Mouse (Mus musculus): ENCODE results near the gene Gfra4. TPM values are rescaled to one million over a fixed set of nuclear protein-coding genes. Genes with fewer than 3 reads are reported as not detected.
"Not testable (repeated sequence)": the region's sequence is repeated elsewhere in the genome, so short reads cannot be mapped to it uniquely, and the experiment has no call there.

Gene Gfra4
- polyA plus RNA-seq, 1 experiment = 174 TPM

DNA sequence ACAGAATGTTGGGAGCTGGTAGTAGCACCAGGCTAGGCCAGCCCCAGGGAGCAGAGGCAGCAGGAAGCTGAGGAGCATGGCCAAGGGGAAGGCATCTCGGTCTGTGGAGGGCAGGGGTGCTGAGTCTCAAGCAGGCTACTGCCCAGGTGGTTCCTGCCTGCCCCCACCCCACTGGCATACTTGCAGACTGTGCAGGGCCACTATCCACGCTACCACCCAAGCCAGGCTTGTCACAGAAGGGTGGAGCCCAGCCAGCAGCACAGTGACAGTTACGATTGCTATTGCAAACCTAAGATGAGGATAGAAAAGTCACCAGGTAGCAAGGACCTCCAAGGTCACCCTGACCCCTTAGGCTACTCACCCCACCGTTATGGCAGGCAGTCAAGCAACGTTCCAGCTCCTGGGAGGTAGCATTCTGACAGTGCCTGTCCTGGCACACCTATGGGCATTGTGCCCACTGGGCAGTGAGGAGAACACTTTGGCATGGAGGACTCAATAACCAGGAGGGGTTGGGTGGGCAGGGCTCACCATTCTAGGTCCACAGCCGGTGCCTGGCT lies 10.1 kb upstream of the Gfra4 start:
- DNase-seq (ENCODE audit: extremely low spot score in 1 of 2, low spot score in 1 of 2) = no peak

GRCm38 (mm10) chr2:131052043-131052442 lies 9.2 kb upstream of the Gfra4 start:
- no peak for DNase-seq (ENCODE audit: extremely low spot score in 1 of 2, low spot score in 1 of 2)

GRCm38 (mm10) chr2:131046025-131046424 lies 3.1 kb upstream of the Gfra4 start:
- no peak for DNase-seq (ENCODE audit: extremely low spot score in 1 of 2, low spot score in 1 of 2)

DNA sequence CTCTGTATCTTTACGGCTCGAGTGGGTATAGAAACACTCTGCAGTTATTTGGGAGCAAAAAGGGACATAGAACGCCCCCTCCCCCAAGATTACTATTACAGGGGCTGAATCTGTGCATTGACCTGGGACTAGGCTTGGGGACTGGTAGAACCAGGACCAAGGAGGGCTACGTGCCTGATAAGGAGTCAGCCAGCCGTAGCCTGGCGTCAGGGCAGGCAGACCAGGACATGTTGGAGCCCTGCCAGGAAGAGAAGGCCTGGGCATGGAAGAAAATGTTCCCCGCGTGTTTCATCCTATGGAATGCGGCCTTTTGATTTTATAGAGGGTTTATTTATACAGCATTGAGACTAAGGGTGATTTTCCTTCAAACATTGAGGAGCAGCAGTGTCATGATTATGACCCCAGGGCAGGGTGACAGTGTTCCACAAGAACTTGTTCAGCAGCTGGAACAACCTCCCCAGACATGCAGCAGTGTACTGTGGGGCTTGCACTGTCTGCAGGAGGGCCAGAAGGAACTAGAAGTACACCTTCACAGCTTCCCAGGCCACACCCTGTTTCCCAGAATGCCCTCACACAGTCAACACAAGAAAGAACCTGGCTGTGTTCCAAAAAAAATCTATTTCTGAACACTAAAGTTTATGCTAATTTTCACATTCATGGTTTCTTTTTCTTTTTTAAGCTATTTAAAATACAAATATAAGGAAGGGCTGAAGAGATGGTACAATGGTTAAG lies 2.3 kb upstream of the Gfra4 start:
- DNase-seq (ENCODE audit: extremely low spot score in 1 of 2, low spot score in 1 of 2) = no peak

GRCm38 (mm10) chr2:131044354-131044852 lies 1.5 kb upstream of the Gfra4 start:
- DNase-seq (ENCODE audit: extremely low spot score in 1 of 2, low spot score in 1 of 2) = no peak

DNA sequence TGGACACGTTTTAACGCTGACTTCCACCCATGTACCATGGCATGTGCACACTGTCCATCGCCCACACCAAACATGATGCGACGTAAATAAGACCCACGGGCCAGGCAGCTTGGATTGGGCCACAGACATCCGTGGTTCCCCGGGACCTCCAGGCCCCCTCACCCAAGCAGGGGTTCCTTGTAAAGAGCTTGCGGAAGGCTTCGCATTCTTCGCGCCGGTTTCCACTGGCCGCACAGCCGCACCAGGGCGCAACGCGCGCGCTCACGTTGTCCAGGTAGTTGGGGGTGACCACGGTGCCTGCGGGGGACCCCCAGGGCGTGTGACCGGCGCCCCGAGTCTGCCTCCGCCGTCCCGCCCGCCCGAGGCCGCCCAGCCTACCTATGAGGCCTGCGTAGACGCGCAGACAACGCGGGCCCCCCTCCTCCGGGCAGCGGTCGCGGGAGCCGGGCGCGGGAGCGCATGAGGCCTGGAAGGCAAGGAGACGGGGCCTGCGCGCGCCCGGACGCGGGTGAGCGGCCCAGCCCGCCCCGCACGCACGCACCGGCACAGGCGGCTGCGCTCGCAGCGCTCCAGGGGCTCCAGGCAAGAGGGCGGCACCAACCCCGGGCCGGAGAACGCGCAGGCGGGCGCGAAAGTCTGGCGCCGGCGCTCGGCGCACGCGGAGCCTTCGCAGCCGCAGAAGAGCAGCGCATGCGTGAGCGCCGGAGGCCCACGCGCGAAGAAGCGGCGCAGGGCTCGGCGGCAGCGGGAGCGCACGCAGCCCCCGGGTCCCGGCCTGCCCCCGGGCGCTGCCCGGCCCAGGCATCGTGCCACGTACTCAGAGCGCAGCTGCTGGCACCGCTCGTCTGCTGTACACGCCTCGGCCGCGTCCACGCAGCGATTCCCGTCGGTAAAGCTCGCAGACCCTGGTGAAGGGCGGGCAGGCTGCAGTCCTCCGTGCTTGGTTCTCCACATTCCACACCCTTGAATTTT lies 1.7 kb downstream of the Gfra4 start:
- DNase-seq (ENCODE audit: extremely low spot score in 1 of 2, low spot score in 1 of 2) = peak; percentile 43 to 88

DNA sequence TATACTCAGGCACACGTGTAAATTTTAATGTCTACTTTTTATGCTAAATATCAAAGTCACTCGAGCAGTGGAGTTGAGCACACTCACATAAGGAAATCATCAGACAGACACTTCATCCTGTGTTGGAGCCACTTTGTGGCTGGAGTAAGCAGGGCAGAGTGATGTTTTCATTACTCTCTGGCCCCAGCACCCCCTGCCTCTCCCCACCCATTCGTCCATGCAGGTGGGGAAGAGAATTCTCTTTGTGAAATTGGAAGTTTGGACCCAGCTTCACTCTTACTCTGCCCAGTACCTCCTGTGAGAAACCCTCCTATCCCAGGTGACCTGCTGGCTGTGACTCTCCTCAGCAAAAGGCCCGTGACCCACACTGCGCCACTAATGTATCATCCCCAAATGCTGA lies 4.2 kb downstream of the Gfra4 start:
- no peak for DNase-seq (ENCODE audit: extremely low spot score in 1 of 2, low spot score in 1 of 2)

GRCm38 (mm10) chr2:131038197-131038596 lies 4.7 kb downstream of the Gfra4 start:
- no peak for DNase-seq (ENCODE audit: extremely low spot score in 1 of 2, low spot score in 1 of 2)

GRCm38 (mm10) chr2:131037226-131037990 lies 5.5 kb downstream of the Gfra4 start:
- DNase-seq (ENCODE audit: extremely low spot score in 1 of 2, low spot score in 1 of 2) = peak in 1 of 2 experiments; percentile 59

- no peak for DNase-seq (ENCODE audit: extremely low spot score in 1 of 2, low spot score in 1 of 2)
Measured at GRCm38 (mm10) chr2:131036757-131037156, 6.1 kb downstream of the Gfra4 start.

GRCm38 (mm10) chr2:131036343-131036742 lies 6.5 kb downstream of the Gfra4 start:
- no peak for DNase-seq (ENCODE audit: extremely low spot score in 1 of 2, low spot score in 1 of 2)

GRCm38 (mm10) chr2:131031406-131031805 lies 11.5 kb downstream of the Gfra4 start:
- not testable (repeated sequence) for DNase-seq (ENCODE audit: extremely low spot score in 1 of 2, low spot score in 1 of 2)

- DNase-seq (ENCODE audit: extremely low spot score in 1 of 2, low spot score in 1 of 2) = no peak
Measured at GRCm38 (mm10) chr2:131030998-131031397, 11.9 kb downstream of the Gfra4 start.

DNA sequence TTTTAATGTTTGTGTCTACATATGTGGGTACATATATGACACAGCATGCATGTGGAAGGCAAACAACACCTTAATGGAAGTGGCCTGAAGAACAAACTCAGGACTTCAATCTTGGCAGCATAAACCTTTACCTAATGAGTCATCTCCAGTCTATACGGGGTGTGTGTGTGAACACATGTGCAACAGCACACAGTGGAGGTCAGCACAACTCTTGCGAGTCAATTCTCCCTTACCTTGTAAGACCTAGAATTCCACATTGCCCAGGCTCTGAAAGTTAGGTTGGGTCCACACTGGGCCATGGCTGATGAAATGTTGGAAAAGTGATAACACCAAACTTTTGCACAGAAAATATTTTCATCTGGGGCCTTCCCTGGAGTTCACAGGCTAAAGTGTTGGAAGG lies 12.3 kb downstream of the Gfra4 start:
- no peak for DNase-seq (ENCODE audit: extremely low spot score in 1 of 2, low spot score in 1 of 2)

- DNase-seq (ENCODE audit: extremely low spot score in 1 of 2, low spot score in 1 of 2) = peak in 1 of 2 experiments; percentile 51
Measured at GRCm38 (mm10) chr2:131029065-131029935, 13.6 kb downstream of the Gfra4 start.

DNA sequence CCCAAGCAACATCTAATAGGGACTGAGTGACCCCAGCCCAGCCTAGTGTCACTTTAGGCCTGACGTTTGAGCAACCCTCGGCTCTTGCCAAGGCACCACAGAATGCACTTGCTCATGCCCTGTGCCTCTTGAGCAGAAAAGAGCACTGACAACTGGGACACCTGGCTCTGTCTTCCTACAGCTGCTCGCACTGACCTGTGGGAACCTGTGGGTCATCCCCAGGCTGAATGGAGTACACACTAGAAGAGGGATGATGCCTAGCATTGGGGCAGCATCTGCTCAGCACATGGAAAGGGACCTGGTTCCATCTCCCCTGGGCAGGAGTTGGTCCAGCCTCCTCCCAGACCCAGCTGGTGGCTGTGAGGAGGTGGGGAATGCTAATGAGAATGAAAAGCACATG lies 15.9 kb downstream of the Gfra4 start:
- DNase-seq (ENCODE audit: extremely low spot score in 1 of 2, low spot score in 1 of 2) = no peak

DNA sequence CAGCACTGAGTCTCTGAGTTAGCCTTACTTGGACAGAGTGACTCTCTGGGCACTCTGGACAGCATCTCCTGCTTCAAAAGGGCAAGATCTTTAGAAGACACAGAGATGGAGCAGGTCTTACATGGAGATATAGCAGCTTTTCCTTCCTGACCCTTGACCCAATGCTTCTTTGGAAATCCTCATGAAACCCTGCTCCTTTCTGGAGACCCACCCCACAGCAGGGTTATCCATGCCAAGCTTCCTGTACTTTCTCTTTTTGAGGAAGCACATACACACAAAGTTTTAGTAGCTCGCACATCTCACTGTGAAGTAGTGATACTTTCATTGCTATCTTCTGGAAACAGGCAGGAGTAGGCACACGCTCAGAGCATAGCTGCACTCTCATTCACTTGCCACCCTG lies 17.7 kb downstream of the Gfra4 start:
- no peak for DNase-seq (ENCODE audit: extremely low spot score in 1 of 2, low spot score in 1 of 2)

DNA sequence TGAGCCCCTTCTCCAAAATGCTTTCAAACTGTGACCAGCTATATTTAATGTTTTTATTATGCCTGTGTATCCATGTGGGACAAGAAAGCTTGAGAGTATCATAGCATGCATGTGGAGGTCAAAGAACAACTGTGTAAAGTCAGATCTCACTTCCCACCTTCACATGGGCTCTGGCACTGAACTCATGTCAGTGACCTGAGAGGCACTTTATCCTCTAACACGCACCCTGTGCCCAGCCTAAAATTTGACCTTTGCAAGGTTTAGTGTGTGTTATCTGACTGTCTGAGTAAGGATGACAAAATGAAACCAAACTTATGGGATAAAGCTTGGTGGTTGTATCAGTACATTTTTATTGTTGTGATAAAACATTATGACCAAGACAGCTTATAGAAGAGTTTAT lies 32.3 kb downstream of the Gfra4 start:
- DNase-seq (ENCODE audit: extremely low spot score in 1 of 2, low spot score in 1 of 2) = no peak

GRCm38 (mm10) chr2:131009123-131009522 lies 33.8 kb downstream of the Gfra4 start:
- no peak for DNase-seq (ENCODE audit: extremely low spot score in 1 of 2, low spot score in 1 of 2)
